Mouse (Mus musculus): ENCODE results near the gene Tgfbr3l. TPM values are rescaled to one million over a fixed set of nuclear protein-coding genes. Genes with fewer than 3 reads are reported as not detected.
A peak's percentile ranks its signal among the peaks of the same experiment; 100 is the strongest.

Tgfbr3l gene
- total RNA-seq, 1 experiment: 1.1 TPM

- Histone ChIP-seq H3K27ac (ENCODE audit: insufficient read depth, low read depth, low read length, poor library complexity, severe bottlenecking) (no peak overlapping the region), H3K9ac (ENCODE audit: insufficient read depth, low read depth, low read length, poor library complexity, severe bottlenecking) (peak overlapping the region; percentile 19), H3K4me3 (ENCODE audit: insufficient read depth in 1 of 2, low read depth in 1 of 2, low read length in 2 of 2, poor library complexity in 1 of 2, severe bottlenecking in 1 of 2) (peak overlapping the region; percentile 16 to 45; a peak in 3 of 4 replicates), H3K9me3 (ENCODE audit: control insufficient read depth, insufficient read depth, low read depth, low read length) (no peaks in the 10 kb centered on the region), H3K36me3 (ENCODE audit: control insufficient read depth, insufficient read depth, low read length, poor library complexity, severe bottlenecking) (peaks cover 17% of the 10 kb centered on the region), H3K4me1 (ENCODE audit: control insufficient read depth in 2 of 2, insufficient read depth in 2 of 2, low read length in 2 of 2, poor library complexity in 1 of 2) (peaks cover 8 to 20% of the 10 kb centered on the region in 2 experiments; a peak in 2 of 4 replicates)
- in situ Hi-C loops (cut with MboI; ENCODE audit: low sequenced_read_pairs in 2 of 2, unreplicated experiment in 2 of 2): no loop called here
- DNase-seq (ENCODE audit: low read depth, low spot score): no peak
- no peak for TF ChIP-seq HCFC1 (IDR thresholded peaks at IDR 0.05; ENCODE audit: borderline replicate concordance, insufficient read depth, low read length)
Measured at GRCm38 (mm10) chr8:4249213-4249612, 1.2 kb downstream of the Tgfbr3l start.

DNA sequence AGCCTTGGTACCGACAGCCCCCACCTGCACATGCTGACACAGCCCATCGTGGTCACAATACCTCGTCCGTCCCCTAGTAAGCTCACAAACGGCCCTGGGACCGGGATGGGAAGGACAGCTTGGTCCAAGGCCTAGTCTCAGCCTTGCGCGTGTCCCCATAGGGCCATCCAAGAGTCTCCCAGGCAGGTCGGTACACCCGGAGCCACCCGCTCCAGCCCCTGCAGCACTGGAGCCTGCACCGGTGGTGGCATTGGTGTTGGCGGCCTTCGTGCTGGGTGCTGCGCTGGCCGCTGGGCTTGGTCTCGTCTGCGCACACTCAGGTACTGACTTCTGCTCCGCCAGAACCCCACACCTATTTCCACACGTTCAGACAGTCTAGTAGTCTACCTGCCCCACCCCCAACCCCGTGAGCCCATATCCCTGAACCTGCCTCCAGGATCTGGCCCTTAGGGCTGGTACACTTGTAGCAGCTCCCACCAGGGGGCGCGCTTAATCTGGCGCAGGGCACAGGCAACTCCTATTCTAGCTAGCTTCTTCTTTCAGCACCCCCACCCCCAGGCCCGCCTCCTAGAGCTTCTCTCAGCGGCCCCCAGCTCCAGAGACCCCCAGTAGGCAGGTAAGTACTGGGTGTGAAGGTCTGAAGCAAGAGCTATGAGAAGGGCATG, 2.4 kb downstream of the Tgfbr3l start:
- Histone ChIP-seq H3K4me3 (ENCODE audit: insufficient read depth in 1 of 2, low read depth in 1 of 2, low read length in 2 of 2, poor library complexity in 1 of 2, severe bottlenecking in 1 of 2) (peak overlapping the region; percentile 45 to 51; a peak in 2 of 4 replicates), H3K9ac (ENCODE audit: insufficient read depth, low read depth, low read length, poor library complexity, severe bottlenecking) (peak overlapping the region; percentile 19)

GRCm38 (mm10) chr8:4252116-4252760, 4.2 kb downstream of the Tgfbr3l start:
- H3K4me1 ChIP-seq (ENCODE audit: control insufficient read depth in 2 of 2, insufficient read depth in 2 of 2, low read length in 2 of 2, poor library complexity in 1 of 2): peaks cover 8 to 19% of the 10 kb centered on the region in 2 experiments; a peak in 2 of 4 replicates
- H3K4me3 ChIP-seq (ENCODE audit: insufficient read depth in 1 of 2, low read depth in 1 of 2, low read length in 2 of 2, poor library complexity in 1 of 2, severe bottlenecking in 1 of 2): peak overlapping the region in 1 of 2 experiments; percentile 97; a peak in 2 of 4 replicates
- no peaks in the 10 kb centered on the region for H3K9me3 ChIP-seq (ENCODE audit: control insufficient read depth, insufficient read depth, low read depth, low read length)
- no peak overlapping the region for H3K27ac ChIP-seq (ENCODE audit: insufficient read depth, low read depth, low read length, poor library complexity, severe bottlenecking)
- peak overlapping the region; percentile 46; the same call in 1 of the 2 replicates for H3K9ac ChIP-seq (ENCODE audit: insufficient read depth, low read depth, low read length, poor library complexity, severe bottlenecking)
- in situ Hi-C loops (cut with MboI; ENCODE audit: low sequenced_read_pairs in 2 of 2, unreplicated experiment in 2 of 2): no loop called here
- peaks cover 7% of the 10 kb centered on the region for H3K36me3 ChIP-seq (ENCODE audit: control insufficient read depth, insufficient read depth, low read length, poor library complexity, severe bottlenecking)
- no peak for DNase-seq (ENCODE audit: low read depth, low spot score)
- no peak for TF ChIP-seq ZC3H11A (IDR thresholded peaks at IDR 0.05; ENCODE audit: borderline replicate concordance, low read depth, low read length)
- TF ChIP-seq CHD2 (IDR thresholded peaks at IDR 0.05; ENCODE audit: low read depth, low read length): no peak
- no peak for TF ChIP-seq MAFK (IDR thresholded peaks at IDR 0.05; ENCODE audit: insufficient read depth, low read depth, low read length)
- no peak for TF ChIP-seq HCFC1 (IDR thresholded peaks at IDR 0.05; ENCODE audit: borderline replicate concordance, insufficient read depth, low read length)
- TF ChIP-seq ZNF384 (IDR thresholded peaks at IDR 0.05; ENCODE audit: low read depth, low read length): no peak

More for the DNA sequence above, 2.4 kb downstream of the Tgfbr3l start:
- H3K27ac ChIP-seq (ENCODE audit: insufficient read depth, low read depth, low read length, poor library complexity, severe bottlenecking): no peak overlapping the region
- H3K4me1 ChIP-seq (ENCODE audit: control insufficient read depth in 2 of 2, insufficient read depth in 2 of 2, low read length in 2 of 2, poor library complexity in 1 of 2): peaks cover 8 to 21% of the 10 kb centered on the region in 2 experiments; a peak in 2 of 4 replicates
- in situ Hi-C loops (cut with MboI; ENCODE audit: low sequenced_read_pairs in 2 of 2, unreplicated experiment in 2 of 2): no loop called here
- no peaks in the 10 kb centered on the region for H3K9me3 ChIP-seq (ENCODE audit: control insufficient read depth, insufficient read depth, low read depth, low read length)
- TF ChIP-seq HCFC1 (IDR thresholded peaks at IDR 0.05; ENCODE audit: borderline replicate concordance, insufficient read depth, low read length): no peak
- no peak for TF ChIP-seq ZNF384 (IDR thresholded peaks at IDR 0.05; ENCODE audit: low read depth, low read length)
- no peak for DNase-seq (ENCODE audit: low read depth, low spot score)
- peaks cover 15% of the 10 kb centered on the region for H3K36me3 ChIP-seq (ENCODE audit: control insufficient read depth, insufficient read depth, low read length, poor library complexity, severe bottlenecking)

- in situ Hi-C loops (cut with MboI; ENCODE audit: low sequenced_read_pairs in 2 of 2, unreplicated experiment in 2 of 2): no loop called here
- no peak within 1 kb of the TSS; the same call in 1 of the 2 replicates for H3K27ac ChIP-seq (ENCODE audit: insufficient read depth, low read depth, low read length, poor library complexity, severe bottlenecking)
- no peak for TF ChIP-seq ZC3H11A (IDR thresholded peaks at IDR 0.05; ENCODE audit: borderline replicate concordance, low read depth, low read length)
- 0 out of 2 replicates have a peak, but pooled peaks have one; percentile 12 for TF ChIP-seq HCFC1 (IDR thresholded peaks at IDR 0.05; ENCODE audit: borderline replicate concordance, insufficient read depth, low read length)
- peak within 1 kb of the TSS; percentile 91 for H3K9ac ChIP-seq (ENCODE audit: insufficient read depth, low read depth, low read length, poor library complexity, severe bottlenecking)
- DNase-seq (ENCODE audit: low read depth, low spot score): peak; percentile 91
- H3K4me1 ChIP-seq (ENCODE audit: control insufficient read depth in 2 of 2, insufficient read depth in 2 of 2, low read length in 2 of 2, poor library complexity in 1 of 2): peaks cover 11 to 19% of the 10 kb centered on the region in 2 experiments; a peak in 1 of 4 replicates
- no peaks in the 10 kb centered on the region for H3K9me3 ChIP-seq (ENCODE audit: control insufficient read depth, insufficient read depth, low read depth, low read length)
- H3K36me3 ChIP-seq (ENCODE audit: control insufficient read depth, insufficient read depth, low read length, poor library complexity, severe bottlenecking): peaks cover 7% of the 10 kb centered on the region
- H3K4me3 ChIP-seq (ENCODE audit: insufficient read depth in 1 of 2, low read depth in 1 of 2, low read length in 2 of 2, poor library complexity in 1 of 2, severe bottlenecking in 1 of 2): peak within 1 kb of the TSS; percentile 96 to 97
Measured at GRCm38 (mm10) chr8:4252934-4253841, 5.2 kb downstream of the Tgfbr3l start, which contains the start of gene Snapc2. Snapc2 (plus strand) TSS chr8:4253080.
